Mouse (Mus musculus) brain, embryonic 18.5 days (tissue): Measurements from ENCODE around the gene Gpr137.
"Not testable (repeated sequence)": the region's sequence is repeated elsewhere in the genome, so short reads cannot be mapped to it uniquely, and the experiment has no call there.

Source experiments
- DNase-seq: peaks from one replicate; pipeline ENCODE4 v3.0.0-alpha.2; 2012; ENCODE audit warnings: low read depth, low spot score

Gene Gpr137

DNA sequence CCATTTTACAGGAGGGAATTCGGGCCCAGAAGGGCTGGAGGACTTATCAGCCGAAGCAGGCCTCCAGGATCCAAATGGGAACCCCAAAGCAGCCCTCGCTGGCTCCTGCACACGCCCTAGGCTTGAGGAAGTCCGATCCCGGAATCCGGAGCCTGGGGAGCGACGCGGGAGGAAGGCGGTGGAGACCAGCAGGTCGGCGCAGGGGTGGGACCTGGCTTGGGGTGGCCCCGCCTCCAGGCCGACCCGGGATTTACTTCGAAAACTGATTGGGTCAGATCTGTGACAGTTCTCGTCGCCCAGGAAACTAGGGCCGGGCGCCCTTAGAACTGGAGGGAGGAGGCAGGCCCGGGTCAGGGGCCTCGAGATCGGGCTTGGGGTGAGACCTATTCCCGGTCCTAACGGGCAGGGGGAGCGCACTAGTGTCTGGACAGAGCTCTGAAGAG is at the start of gene Gpr137:
Gpr137 (minus strand) TSS at position 232 of the 443 bp plus-strand sequence.
- DNase-seq, result peak; percentile 78

DNA sequence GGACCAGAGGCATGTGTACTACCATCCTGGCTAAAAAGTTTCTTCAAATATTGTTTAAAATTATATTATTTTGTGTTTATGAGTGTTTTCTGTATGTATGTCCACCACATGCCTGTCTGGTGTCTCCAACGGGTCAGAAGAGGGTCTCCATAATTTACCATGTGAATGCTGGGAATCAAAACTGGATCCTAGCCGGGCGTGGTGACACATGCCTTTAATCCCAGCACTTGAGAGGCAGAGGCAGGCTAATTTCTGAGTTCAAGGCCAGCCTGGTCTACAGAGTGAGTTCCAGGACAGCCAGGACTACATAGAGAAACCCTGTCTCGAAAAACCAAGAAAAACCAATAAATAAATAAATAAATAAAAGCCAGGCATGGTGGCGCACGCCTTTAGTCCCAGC is 48.9 kb upstream of the Gpr137 start:
- not testable (repeated sequence) for DNase-seq

DNA sequence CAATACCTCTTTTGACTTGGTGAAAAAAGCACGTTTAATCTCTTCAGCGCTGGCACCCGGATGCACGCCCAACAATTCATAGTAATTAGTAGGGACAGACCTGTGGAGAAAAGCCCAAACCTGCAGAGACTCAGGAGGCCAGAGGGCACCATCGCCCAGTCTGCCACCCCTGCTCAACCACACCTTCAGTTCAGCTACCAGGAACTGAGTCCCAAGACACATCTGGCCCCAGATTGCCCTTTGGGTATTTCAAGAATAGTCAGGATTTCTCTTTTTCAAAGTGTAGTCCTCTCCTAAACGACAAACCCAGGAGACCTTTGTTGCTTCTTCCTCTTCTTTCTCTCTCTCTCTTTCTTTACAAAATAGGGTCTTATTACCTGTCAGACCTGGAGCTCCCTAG is 48.4 kb upstream of the Gpr137 start:
- DNase-seq, result no peak

DNA sequence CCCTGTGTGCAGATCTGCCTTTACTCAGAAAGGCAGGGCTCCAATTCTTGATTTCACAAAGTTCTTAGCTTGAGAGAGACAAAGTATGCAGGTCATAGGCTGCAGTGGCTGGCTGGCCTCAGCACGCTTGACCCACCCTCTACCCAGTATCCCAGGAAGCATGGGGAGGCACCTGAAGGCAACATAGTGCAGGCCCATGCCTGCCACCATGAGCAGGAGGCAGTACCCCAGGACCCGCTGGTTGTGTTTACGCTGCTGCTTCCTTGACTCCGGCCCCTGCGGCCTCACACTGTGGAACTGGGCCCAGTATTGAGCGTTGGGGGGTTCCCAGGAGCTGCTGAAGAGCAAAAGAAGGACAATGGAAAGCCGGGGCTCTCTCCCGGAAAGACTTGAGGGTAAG is 47.0 kb upstream of the Gpr137 start:
- DNase-seq, result no peak

DNA sequence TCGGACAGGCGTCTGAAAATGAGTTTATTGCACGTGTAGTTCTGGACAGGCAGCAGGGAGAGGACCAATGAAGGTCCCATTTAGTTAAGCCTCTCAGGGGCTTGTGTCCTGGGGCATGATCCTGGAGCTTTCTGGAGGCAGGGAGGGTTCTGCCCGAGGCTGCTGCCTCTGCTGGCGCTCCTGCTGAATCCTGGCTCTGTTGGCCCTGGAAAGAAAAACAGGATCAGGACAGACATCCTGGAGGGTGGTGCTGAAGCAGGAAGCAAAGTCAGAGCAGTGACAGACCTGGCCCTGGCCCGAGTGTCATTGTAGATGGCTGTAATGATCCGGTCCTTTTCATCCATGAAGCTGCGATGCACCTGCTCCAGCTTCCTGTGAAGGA is 45.6 kb upstream of the Gpr137 start:
- DNase-seq, result no peak

DNA sequence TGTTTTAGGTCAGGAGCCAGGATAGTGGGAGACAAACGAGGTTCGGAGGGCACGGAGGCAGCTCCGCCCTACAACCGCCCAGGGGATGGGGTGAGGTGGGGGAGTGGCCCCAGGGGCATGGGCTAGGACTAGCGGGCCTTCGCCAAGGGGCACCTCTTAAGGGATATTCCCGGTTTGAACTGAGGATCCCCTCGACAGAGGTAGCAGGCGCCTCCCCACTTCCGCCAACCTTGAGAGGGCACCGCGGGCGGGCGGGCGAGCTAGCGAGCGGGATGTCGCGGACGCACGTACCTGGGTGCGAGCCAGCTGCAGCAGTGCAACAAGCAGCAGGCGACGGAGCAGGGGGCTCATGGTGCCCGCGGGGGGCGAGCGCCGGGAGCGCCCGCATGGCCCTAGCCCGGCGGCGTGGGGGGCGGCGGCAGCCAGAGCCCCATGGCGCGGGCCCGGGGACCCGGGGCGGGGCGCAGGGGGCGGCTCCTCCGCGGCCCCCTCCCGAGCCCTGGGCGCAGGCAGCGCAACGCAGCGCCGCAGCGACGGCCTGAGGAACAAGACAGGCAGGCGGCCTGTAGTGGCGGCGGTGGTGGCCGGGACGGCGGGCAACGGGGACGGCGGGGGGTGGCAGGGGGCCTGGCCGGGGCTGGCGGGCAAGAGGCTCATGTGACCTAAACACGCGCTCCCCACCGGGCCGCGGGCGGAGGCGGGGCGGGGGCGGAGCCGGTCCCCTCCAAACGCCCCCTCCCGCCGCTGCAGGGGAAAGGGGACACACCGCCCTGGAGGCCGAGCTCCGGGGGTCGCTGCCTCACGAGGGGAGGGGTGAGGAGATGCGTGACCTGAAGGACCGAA is 45.0 kb upstream of the Gpr137 start, which contains the start of gene Vegfb:
Vegfb (minus strand) TSS at position 591 of the 843 bp plus-strand sequence.
- DNase-seq, result no peak

DNA sequence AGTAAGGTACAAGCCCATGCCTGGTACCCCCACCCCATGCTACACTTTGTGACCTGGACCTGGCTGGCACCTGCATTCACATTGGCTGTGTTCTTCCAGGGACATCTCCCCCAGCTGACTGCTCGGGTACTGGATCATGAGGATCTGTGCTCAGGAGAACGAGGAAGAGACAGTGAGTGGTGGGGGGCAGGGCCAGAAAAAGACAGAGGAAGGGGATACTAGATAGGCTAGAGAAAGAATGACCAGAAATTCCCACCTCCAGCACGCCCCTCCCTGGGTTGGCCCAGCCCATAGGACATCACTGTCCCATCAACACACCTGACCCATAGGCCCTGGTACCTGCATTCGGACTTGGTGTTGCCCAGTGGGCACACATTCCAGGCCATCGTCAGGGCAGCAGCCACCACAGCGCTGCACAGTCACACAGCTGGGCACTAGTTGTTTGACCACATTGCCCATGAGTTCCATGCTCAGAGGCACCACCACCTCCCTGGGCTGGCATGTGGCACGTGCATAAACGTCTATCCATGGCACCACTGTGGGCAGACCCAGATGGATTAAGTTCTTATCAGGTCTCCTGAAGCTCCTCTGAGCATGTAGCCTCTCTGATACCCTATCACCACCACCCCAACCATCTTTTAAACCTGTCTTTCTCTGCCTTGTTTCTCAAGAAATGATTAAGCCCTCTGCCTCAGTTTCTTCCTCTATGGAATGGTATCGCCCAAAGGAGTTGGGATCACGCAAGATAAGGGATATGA is 43.9 kb upstream of the Gpr137 start:
- DNase-seq, result no peak

DNA sequence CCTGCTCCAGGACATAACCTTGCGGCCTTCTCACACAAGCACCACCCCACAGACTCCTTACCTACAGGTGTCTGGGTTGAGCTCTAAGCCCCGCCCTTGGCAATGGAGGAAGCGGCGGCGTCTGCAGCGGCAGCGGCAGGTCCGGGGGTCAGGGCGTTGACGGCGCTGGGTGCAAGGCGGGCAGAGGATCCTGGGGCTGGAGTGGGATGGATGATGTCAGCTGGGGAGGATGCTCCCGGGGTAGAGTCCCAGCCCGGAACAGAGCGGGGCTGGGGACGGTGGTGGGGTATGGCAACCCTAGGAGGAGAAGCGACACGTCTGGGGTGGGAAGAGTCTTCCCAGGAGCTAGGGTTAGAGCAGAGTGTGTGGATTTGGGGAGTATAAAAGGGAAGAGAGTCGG is 43.0 kb upstream of the Gpr137 start:
- no peak for DNase-seq

DNA sequence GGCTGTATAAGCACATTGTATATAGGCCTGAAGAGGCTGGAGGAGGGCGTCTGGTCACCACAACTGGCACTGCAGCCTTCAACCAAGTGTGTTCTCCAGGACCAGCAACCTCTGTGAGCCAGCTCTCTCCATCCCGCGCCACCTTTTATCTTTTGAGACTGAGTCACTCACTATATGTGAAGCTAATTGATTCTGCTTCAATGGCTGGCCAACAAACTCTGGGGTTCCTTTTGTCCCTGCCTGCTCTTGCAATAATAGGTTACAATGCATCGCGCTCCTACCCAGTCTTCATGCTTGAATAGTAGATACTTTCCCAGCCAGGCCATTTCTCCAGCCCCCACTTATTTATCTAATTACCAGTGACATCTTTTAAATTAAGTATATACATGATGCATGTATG is 41.3 kb upstream of the Gpr137 start:
- no peak for DNase-seq

DNA sequence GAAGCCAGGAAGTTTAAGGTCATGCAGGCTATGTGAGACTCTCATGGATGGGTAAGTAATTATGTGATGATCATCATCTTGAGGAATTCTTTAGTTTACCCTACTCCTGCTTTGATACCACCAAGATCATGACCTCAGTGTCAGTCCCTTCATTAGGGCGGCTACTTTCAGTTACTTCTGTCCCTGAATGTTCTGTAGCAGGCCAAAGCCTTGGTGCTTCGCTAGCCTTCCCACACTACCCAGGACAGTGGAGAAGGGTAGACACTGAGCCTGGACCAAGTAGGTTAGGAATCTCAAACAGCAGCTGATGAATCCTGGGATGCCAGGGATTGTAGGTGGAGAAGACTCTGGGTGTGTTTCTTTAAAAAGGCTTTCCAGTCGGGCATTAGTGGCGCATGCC is 39.2 kb upstream of the Gpr137 start:
- no peak for DNase-seq

DNA sequence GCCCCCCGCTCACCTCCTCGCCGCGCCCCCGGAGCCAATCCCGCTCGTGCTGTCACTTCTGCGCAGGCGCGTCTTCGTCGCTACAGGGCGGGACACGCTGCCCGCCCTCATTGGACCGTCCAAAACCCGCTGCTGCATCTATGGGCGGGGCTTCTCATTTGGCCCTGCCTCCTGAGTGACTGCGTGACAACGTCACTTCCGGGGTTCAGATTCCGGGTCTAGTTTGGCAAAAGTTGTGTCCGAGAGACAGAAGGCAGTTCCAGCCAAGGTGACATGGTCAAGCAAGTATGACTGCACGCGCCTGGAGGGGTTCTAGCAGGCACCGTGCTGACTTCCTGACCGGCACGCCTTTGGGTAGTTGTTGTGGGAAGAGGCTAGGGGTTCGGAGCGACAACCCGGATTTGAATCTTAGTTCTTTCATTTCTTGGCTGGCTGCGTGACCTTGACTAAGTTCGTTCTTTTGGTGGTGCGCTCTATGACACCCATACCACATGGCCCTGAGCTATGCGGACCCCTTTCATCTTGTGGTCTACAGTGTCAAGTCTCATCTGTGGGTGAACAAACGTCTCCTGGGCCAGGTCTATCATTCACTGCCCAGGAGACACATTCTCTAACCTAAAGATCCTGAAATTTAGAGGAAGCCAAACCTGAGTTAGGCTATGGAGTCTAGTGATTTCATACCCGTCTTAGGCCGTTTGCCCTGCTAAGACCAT is 38.3 kb upstream of the Gpr137 start, which contains the start of gene Fkbp2:
Fkbp2 (minus strand) TSS at position 121 of the 713 bp plus-strand sequence.
- DNase-seq, result peak; percentile 97

DNA sequence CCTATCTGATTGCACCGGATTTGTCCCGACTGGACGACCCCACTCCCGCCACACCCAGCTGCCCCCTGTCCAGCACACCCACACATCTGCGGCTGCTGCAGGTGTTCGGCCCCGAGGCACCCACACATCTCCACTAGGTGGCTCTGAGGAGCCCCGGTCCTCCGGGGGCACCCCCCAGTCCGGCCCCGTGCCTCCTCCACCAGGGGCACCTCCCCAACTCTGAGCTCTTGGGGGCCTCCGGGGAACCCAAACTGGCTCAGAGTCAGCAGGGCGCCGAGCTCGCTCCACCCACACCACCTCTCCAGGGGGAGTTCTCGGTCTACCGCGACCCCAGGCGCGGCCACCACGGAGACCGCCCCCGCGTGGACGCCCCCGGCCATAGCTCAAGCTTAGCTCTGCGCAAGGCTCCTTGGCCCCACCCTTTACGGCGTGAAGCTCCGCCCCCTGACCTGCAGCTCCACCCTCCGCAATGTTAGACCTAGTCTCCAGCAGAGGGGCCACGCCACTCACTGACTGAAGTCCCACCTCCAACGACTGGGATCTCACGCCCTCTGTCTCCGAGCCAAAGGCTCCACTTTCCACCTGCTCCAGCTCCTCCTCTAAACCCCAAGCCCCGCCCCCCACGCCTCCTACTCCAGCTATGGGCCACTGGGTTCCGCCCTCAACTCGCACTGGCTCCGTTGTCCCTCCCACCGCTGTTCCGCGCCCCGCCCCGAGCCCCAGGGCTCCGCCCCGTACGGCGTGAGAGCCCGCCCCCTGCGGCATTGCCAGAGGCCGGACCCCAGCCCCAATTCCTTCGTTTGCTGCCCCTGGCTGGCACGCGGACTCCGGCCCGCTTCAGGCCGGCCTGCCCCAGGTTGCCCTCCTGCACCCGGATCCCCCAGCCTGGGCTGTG is 37.5 kb upstream of the Gpr137 start:
- DNase-seq, result peak; percentile 96

DNA sequence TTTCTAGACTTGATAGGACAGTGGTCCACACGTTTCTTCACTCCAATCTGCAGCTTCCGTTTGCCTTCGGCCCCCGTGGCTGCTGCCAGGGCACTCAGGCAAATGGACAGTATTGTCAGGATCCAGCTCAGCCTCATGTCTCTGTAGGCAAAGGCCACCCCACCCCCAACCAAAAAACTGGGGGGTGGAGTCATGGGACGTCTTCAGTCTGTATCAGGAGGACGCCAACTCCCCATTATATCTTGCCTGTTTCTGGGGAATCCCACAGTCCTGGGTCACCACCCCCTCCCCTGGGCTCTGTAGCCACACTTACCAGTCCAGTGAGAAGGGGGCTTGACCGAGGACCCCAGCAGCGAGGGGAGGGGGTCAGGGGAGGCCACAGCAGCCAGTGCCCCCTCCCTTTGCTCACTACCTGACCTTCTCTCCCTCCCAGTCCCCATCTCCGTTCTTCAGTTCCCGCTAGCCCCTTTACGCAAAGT is 36.8 kb upstream of the Gpr137 start:
- DNase-seq, result no peak

DNA sequence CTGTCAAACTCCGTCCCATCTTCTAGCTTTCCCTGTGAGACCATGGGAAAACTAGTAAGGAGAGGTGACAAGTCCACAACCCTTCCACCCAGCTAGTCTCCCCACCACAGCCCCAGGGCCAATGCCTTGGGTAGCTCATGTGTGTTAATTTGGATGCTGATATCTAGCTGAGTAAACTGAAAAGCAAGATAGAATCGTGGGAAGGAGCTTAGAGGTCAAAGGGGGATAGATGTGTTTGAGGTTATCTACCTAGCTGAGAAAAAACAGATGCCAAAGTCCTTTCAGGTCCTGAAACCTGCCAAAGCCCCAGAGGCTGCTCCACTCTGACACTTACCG is 36.3 kb upstream of the Gpr137 start:
- DNase-seq, result no peak

DNA sequence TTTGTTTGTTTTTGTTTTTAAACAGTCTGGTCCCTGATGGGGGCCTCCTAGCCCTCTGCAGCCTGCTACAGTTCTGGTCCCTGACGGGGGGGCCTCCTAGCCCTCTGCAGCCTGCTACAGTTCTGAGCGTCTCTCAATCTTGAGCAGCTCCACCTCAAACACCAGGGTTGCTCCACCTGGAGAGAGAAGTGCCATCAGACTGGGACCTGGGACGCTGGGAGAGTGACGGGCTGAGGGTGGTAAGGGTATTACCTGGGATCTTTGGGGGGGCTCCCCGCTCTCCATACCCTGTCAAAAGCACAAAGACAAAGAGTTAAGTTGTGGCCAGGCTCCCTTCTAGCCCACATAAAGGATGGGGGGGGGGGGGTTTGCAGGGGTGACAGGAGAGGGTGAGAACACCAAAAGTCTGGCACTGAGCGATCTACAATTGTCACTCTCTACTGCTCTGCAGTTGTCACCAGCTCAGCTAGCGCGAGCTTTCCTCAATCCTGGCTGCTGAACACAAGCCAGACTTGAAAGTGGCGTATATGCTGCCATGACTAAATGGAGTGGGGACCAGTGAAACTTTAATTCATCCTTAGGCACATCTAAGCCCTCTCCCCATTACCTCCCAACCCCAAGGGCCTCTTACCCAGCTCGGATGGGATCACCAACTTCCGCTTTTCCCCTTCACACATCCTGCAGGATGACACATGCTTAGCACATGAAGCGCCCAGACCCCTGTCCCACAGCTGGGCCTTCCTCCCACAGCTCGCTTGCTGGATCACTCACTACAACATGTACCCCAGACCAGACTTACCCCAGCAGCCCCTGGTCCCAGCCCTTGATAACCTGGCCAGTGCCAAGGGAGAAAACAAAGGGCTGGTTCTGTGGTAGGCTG is 35.7 kb upstream of the Gpr137 start:
- DNase-seq, result no peak

DNA sequence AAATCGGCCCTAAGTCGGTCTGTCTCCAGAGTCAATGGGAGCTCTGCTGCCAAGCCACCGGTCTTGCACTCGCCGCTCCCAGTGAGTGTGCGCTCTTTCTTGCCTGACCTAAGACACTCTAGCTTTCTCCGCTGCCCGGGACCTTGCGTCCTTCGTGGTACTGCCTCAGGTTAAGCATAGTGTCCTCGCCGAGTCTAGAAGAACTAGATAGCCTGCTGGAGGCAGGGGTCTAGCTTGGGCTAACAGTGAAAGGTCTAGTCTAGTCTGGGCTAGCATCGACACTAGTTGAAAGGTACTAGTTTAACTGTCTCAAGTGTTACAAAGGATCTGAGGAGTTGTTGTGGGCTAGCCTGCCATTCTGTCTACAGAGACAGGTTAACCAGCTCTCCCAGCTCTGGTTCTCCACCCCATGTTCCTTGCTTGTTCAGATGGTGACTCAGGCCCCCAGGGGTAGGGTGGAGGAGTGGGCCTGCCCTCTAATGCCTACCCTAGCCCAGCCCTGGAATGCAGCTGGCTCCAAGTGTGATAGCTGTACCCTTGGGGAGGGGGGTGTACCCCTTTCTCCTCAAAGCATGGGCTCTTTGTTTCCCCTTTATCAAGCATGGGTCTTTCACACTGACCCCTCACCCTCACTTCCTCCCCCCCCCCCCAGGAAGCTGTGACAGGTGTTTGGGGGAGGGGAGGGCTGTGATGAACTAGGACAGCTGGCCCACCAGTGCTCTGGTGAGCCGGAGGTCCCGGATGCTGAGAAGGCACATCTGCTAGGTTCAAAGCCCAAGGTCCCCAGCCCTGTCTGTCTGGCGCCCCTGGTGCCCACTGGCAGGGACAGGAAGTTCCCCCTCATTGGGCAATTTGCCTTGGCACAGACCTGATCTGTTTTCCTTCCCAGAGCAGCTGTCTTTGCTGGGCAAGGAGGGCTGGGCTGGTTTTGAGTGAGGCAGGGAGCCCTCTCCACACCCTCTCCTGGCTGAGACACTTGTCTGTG is 33.5 kb upstream of the Gpr137 start, which contains the start of gene Plcb3:
Plcb3 (minus strand) TSS at position 934 of the 985 bp plus-strand sequence.
- DNase-seq, result peak; percentile 62

DNA sequence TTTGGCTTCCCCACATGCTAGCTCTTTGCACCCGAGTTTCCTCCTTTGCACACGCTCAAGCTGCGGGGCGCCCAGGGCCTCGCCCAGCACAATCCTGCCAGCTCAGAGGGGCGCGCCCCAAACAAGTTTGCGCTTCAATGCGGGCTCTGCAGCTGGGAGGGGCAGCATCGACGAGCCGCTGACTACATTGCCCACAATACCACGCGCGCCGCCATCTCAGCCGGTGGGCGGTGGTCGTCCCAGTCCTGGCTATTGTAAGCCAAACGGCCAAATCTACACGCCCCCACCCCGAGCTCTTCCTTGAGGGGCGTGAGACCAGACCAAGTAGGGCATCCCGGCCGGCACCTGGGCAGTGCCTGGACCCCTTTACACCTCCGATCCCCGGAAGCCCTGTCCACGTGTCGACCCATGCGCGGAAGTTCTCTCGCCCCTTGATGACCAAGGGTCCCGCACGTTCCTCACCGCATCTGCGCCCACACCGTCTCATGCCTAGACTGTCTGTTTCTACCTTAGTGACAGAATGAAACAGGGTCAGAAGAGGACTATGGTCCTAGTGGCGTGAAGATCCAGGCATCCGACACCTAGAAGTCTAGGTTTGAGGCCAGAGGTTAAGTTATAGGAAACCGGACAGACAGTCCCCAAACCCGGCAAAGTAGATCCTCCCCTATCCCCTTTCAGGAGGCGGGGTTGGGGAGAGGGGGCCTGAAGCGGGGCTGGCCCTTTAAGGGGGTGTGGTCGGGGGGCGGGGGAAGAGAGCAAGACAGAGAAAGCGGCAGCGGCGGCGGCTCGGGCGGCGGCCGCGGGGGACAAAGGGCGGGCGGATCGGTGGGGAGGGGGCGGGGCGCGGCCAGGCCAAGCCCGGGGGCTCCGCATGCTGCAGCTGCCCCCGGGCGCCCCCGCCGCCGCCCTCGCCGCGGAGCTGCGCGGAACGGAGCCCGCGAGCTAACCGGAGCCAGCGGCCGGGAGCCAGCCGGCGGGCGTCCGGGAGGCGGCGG is 32.2 kb upstream of the Gpr137 start, which contains the start of gene Ppp1r14b:
Ppp1r14b (plus strand) TSS at position 758 of the 995 bp plus-strand sequence.
- DNase-seq, result no peak
